Mouse (Mus musculus): ENCODE data around the gene Vps8.

The Vps8 gene

GRCm38 (mm10) chr16:21404631-21405030 is 18.3 kb upstream of the Vps8 start:
- no peak for DNase-seq (ENCODE audit: low spot score in 2 of 2)

- DNase-seq (ENCODE audit: low spot score in 2 of 2), result no peak
These were observed 17.5 kb upstream of the Vps8 start for GRCm38 (mm10) chr16:21405224-21405969.

GRCm38 (mm10) chr16:21406136-21406535 is 16.8 kb upstream of the Vps8 start:
- no peak for DNase-seq (ENCODE audit: low spot score in 2 of 2)

GRCm38 (mm10) chr16:21411779-21412178 is 11.1 kb upstream of the Vps8 start:
- DNase-seq (ENCODE audit: low spot score in 2 of 2), result no peak

GRCm38 (mm10) chr16:21412593-21413047 is 10.3 kb upstream of the Vps8 start:
- DNase-seq (ENCODE audit: low spot score in 2 of 2), result peak; percentile 57 to 66

- no peak for DNase-seq (ENCODE audit: low spot score in 2 of 2)
These were observed 9.1 kb upstream of the Vps8 start for GRCm38 (mm10) chr16:21413819-21414218.

GRCm38 (mm10) chr16:21415128-21415527 is 7.8 kb upstream of the Vps8 start:
- DNase-seq (ENCODE audit: low spot score in 2 of 2), result no peak

GRCm38 (mm10) chr16:21418012-21418411 is 4.9 kb upstream of the Vps8 start:
- no peak for DNase-seq (ENCODE audit: low spot score in 2 of 2)

- DNase-seq (ENCODE audit: low spot score in 2 of 2), result peak in 1 of 2 experiments; percentile 14
These were observed 610 bp downstream of the Vps8 start for GRCm38 (mm10) chr16:21423546-21423910.

GRCm38 (mm10) chr16:21428131-21428530 is 5.2 kb downstream of the Vps8 start:
- no peak for DNase-seq (ENCODE audit: low spot score in 2 of 2)

- no peak for DNase-seq (ENCODE audit: low spot score in 2 of 2)
These were observed 7.6 kb downstream of the Vps8 start for GRCm38 (mm10) chr16:21430377-21431060.

GRCm38 (mm10) chr16:21431614-21432013 is 8.7 kb downstream of the Vps8 start:
- no peak for DNase-seq (ENCODE audit: low spot score in 2 of 2)

- DNase-seq (ENCODE audit: low spot score in 2 of 2), result no peak
These were observed 10.6 kb downstream of the Vps8 start for GRCm38 (mm10) chr16:21433543-21433942.

GRCm38 (mm10) chr16:21441012-21441411 is 18.1 kb downstream of the Vps8 start:
- DNase-seq (ENCODE audit: low spot score in 2 of 2), result no peak

- no peak for DNase-seq (ENCODE audit: low spot score in 2 of 2)
These were observed 22.2 kb downstream of the Vps8 start for GRCm38 (mm10) chr16:21445026-21445625.

- DNase-seq (ENCODE audit: low spot score in 2 of 2), result no peak
These were observed 24.5 kb downstream of the Vps8 start for GRCm38 (mm10) chr16:21447447-21447846.

- DNase-seq (ENCODE audit: low spot score in 2 of 2), result no peak
These were observed 25.5 kb downstream of the Vps8 start for GRCm38 (mm10) chr16:21448464-21448863.

- DNase-seq (ENCODE audit: low spot score in 2 of 2), result no peak
These were observed 27.0 kb downstream of the Vps8 start for GRCm38 (mm10) chr16:21449890-21450289.

- no peak for DNase-seq (ENCODE audit: low spot score in 2 of 2)
These were observed 29.7 kb downstream of the Vps8 start for GRCm38 (mm10) chr16:21452569-21452968.

GRCm38 (mm10) chr16:21457639-21458369 is 34.9 kb downstream of the Vps8 start:
- DNase-seq (ENCODE audit: low spot score in 2 of 2), result peak in 1 of 2 experiments; percentile 34

GRCm38 (mm10) chr16:21465868-21466267 is 43.0 kb downstream of the Vps8 start:
- DNase-seq (ENCODE audit: low spot score in 2 of 2), result no peak

GRCm38 (mm10) chr16:21470416-21470815 is 47.5 kb downstream of the Vps8 start:
- no peak for DNase-seq (ENCODE audit: low spot score in 2 of 2)

All from frontal cortex, postnatal 14 days (tissue).